Mouse (Mus musculus) layer of hippocampus, postnatal 25 days (tissue): ENCODE results near the gene Gigyf1. TPM values are rescaled to one million over a fixed set of nuclear protein-coding genes. Genes with fewer than 3 reads are reported as not detected.

Experiments used
- DNase-seq, 2 experiments: peaks; one replicate each; pipeline ENCODE4 v3.0.0; 2022; ENCODE audit warnings: mixed read lengths in 2 of 2, low spot score in 1 of 2; ENCODE audit errors: extremely low spot score in 1 of 2
- total RNA-seq, 2 experiments: library from RNA; stranded (reverse); gene quantifications; 2 replicates each; pipeline ENCODE4 v1.2.3; 2021

Gene Gigyf1
- 10 to 100 TPM; 44.8 to 54.9 TPM for total RNA-seq

GRCm38 (mm10) chr5:137518436-137518835 is at the start of gene Gigyf1:
Gene Gigyf1, plus strand, starts transcription at chr5:137518548.
- peak in 1 of 2 experiments; percentile 37 for DNase-seq

GRCm38 (mm10) chr5:137472252-137472904 is 46.0 kb upstream of the Gigyf1 start:
- DNase-seq, result no peak

GRCm38 (mm10) chr5:137474351-137474750 is 44.0 kb upstream of the Gigyf1 start:
- DNase-seq, result no peak

- DNase-seq, result no peak
These were observed 41.4 kb upstream of the Gigyf1 start, which contains the start of gene Zan for GRCm38 (mm10) chr5:137476964-137477363. Gene Zan, minus strand, starts transcription at chr5:137477064.

GRCm38 (mm10) chr5:137481138-137481537 is 37.2 kb upstream of the Gigyf1 start:
- peak; percentile 63 to 92 for DNase-seq

GRCm38 (mm10) chr5:137481897-137482296 is 36.5 kb upstream of the Gigyf1 start:
- DNase-seq, result peak in 1 of 2 experiments; percentile 27

GRCm38 (mm10) chr5:137485071-137485850 is 33.1 kb upstream of the Gigyf1 start:
- no peak for DNase-seq

GRCm38 (mm10) chr5:137485851-137486155 is 32.5 kb upstream of the Gigyf1 start:
- DNase-seq, result no peak

- no peak for DNase-seq
These were observed 30.7 kb upstream of the Gigyf1 start for GRCm38 (mm10) chr5:137487616-137488015.

- DNase-seq, result peak in 1 of 2 experiments; percentile 42
These were observed 26.8 kb upstream of the Gigyf1 start for GRCm38 (mm10) chr5:137491559-137491958.

GRCm38 (mm10) chr5:137493831-137494230 is 24.5 kb upstream of the Gigyf1 start:
- DNase-seq, result no peak

GRCm38 (mm10) chr5:137500186-137500585 is 18.2 kb upstream of the Gigyf1 start:
- DNase-seq, result no peak

GRCm38 (mm10) chr5:137501709-137502666 is 16.4 kb upstream of the Gigyf1 start, which contains the start of gene Pop7:
Gene Pop7, minus strand, starts transcription at chr5:137502518.
- DNase-seq, result peak; percentile 98 to 100

- peak in 1 of 2 experiments; percentile 72 for DNase-seq
These were observed 15.7 kb upstream of the Gigyf1 start for GRCm38 (mm10) chr5:137502667-137503110.

- DNase-seq, result no peak
These were observed 14.3 kb upstream of the Gigyf1 start for GRCm38 (mm10) chr5:137504041-137504440.

- peak; percentile 60 to 82 for DNase-seq
These were observed 8.3 kb upstream of the Gigyf1 start for GRCm38 (mm10) chr5:137510014-137510501.

GRCm38 (mm10) chr5:137510573-137511390 is 7.6 kb upstream of the Gigyf1 start:
- DNase-seq, result peak in 1 of 2 experiments; percentile 12

- no peak for DNase-seq
These were observed 6.6 kb upstream of the Gigyf1 start for GRCm38 (mm10) chr5:137511706-137512105.
